Mouse (Mus musculus) heart, embryonic 16.5 days (tissue): ENCODE results near the gene Eri3. TPM values are rescaled to one million over a fixed set of nuclear protein-coding genes. Genes with fewer than 3 reads are reported as not detected.

ENCODE experiments used
- ATAC-seq: fragments of 200-750 bp; cut with Nextera tagmentation; replicated peaks from 2 replicates; pipeline ENCODE4 v1.8.0; 2017; ENCODE audit warnings: moderate number of reproducible peaks; ENCODE audit not compliant: insufficient read depth, low FRiP score; ENCODE audit errors: extremely low read depth
- H3K27ac ChIP-seq: fragments of 300-500 bp; sonication (generic); 2 replicates; pipeline ENCODE4 v1.5.1; 2014; ENCODE audit warnings: mild to moderate bottlenecking, low read length, control low read depth, moderate library complexity
- H3K27me3 ChIP-seq: fragments of 300-500 bp; sonication (generic); 2 replicates; pipeline ENCODE4 v1.6.1; 2014; ENCODE audit warnings: low read length, mixed read lengths; ENCODE audit not compliant: control insufficient read depth, insufficient read depth
- H3K36me3 ChIP-seq: fragments of 300-500 bp; sonication (generic); 2 replicates; pipeline ENCODE4 v1.6.1; 2014; ENCODE audit not compliant: control insufficient read depth, insufficient read depth
- H3K4me1 ChIP-seq: fragments of 300-500 bp; sonication (generic); 2 replicates; pipeline ENCODE4 v1.6.1; 2014; ENCODE audit warnings: low read length, mixed read lengths; ENCODE audit not compliant: control insufficient read depth, insufficient read depth
- H3K4me2 ChIP-seq: fragments of 300-500 bp; sonication (generic); 2 replicates; pipeline ENCODE4 v1.6.1; 2014; ENCODE audit warnings: low read depth, mild to moderate bottlenecking, control low read depth, low read length
- H3K4me3 ChIP-seq: fragments of 300-500 bp; sonication (generic); 2 replicates; pipeline ENCODE4 v1.5.1; 2014; ENCODE audit warnings: mild to moderate bottlenecking, control low read depth, low read length
- H3K9ac ChIP-seq: fragments of 300-500 bp; sonication (generic); 2 replicates; pipeline ENCODE4 v1.6.1; 2014; ENCODE audit warnings: low read length, control low read depth
- H3K9me3 ChIP-seq: fragments of 300-500 bp; sonication (generic); replicated peaks from 2 replicates; pipeline ENCODE4 v1.6.1; 2016; ENCODE audit warnings: low read length; ENCODE audit not compliant: control insufficient read depth
- WGBS: fragments of 180-500 bp; shearing (Covaris S2); extraction: QIAGEN DNeasy Blood & Tissue Kit; methylation state at CpG from one replicate; pipeline ENCODE4 v1.1.7; 2014; 5-methylcytosine and 5-hydroxymethylcytosine counted together
- polyA plus RNA-seq: library from polyadenylated mRNA; unstranded; fragments of >200 nt; fragmentation: Nextera tagmentation; extraction: Ambion mirVana; gene quantifications from 2 replicates; pipeline ENCODE4 v1.2.1, GENCODE M21; 2015

Eri3 gene
- polyA plus RNA-seq, 1 experiment from 2014 or later, result 93.5 TPM

- Histone ChIP-seq H3K4me3 (no peak overlapping the region), H3K27me3 (no peaks in the 10 kb centered on the region), H3K9me3 (no peaks in the 10 kb centered on the region), H3K36me3 (no peaks in the 10 kb centered on the region), H3K27ac (no peak overlapping the region), H3K4me1 (0 out of 2 replicates have a peak, but pooled peaks cover 3% of the 10 kb centered on the region), H3K4me2 (no peak overlapping the region), H3K9ac (no peak overlapping the region)
- no peak for ATAC-seq
- WGBS, result 89% methylated on average over 1 of the region's 1 CpGs
These were observed 91.6 kb downstream of the Eri3 start for GRCm38 (mm10) chr4:117641804-117642203.

GRCm38 (mm10) chr4:117645031-117645435 is 94.9 kb downstream of the Eri3 start:
- H3K27me3 ChIP-seq, result no peaks in the 10 kb centered on the region
- WGBS, result 55% methylated on average over 22 of the region's 22 CpGs
- no peak for ATAC-seq
- H3K4me3 ChIP-seq, result no peak overlapping the region
- H3K27ac ChIP-seq, result no peak overlapping the region
- H3K4me1 ChIP-seq, result 0 out of 2 replicates have a peak, but pooled peaks cover 3% of the 10 kb centered on the region
- no peak overlapping the region for H3K4me2 ChIP-seq
- no peaks in the 10 kb centered on the region; the same call in 1 of the 2 replicates for H3K36me3 ChIP-seq
- H3K9me3 ChIP-seq, result no peaks in the 10 kb centered on the region
- no peak overlapping the region for H3K9ac ChIP-seq

- Histone ChIP-seq H3K4me1 (0 out of 2 replicates have a peak, but pooled peaks cover 3% of the 10 kb centered on the region), H3K27ac (no peak overlapping the region), H3K9ac (no peak overlapping the region), H3K36me3 (peaks cover 3% of the 10 kb centered on the region), H3K27me3 (no peaks in the 10 kb centered on the region), H3K4me2 (no peak overlapping the region), H3K9me3 (no peaks in the 10 kb centered on the region), H3K4me3 (no peak overlapping the region)
- no peak for ATAC-seq
- WGBS, result 65% methylated on average over 2 of the region's 2 CpGs
These were observed 95.7 kb downstream of the Eri3 start for GRCm38 (mm10) chr4:117645859-117646258.

GRCm38 (mm10) chr4:117646496-117646895 is 96.3 kb downstream of the Eri3 start:
- no peaks in the 10 kb centered on the region for H3K9me3 ChIP-seq
- WGBS, result 50% methylated on average over 8 of the region's 8 CpGs
- ATAC-seq, result no peak
- H3K36me3 ChIP-seq, result peaks cover 3% of the 10 kb centered on the region
- H3K4me2 ChIP-seq, result no peak overlapping the region
- H3K27ac ChIP-seq, result no peak overlapping the region
- 0 out of 2 replicates have a peak, but pooled peaks cover 3% of the 10 kb centered on the region for H3K4me1 ChIP-seq
- no peak overlapping the region for H3K4me3 ChIP-seq
- no peak overlapping the region for H3K9ac ChIP-seq
- no peaks in the 10 kb centered on the region for H3K27me3 ChIP-seq

- Histone ChIP-seq H3K4me2 (no peak overlapping the region), H3K27ac (no peak overlapping the region), H3K27me3 (no peaks in the 10 kb centered on the region), H3K4me1 (0 out of 2 replicates have a peak, but pooled peaks cover 3% of the 10 kb centered on the region), H3K9ac (no peak overlapping the region), H3K9me3 (no peaks in the 10 kb centered on the region), H3K4me3 (no peak overlapping the region), H3K36me3 (peaks cover 3% of the 10 kb centered on the region)
- ATAC-seq, result no peak
- 62% methylated on average over 23 of the region's 23 CpGs for WGBS
These were observed 97.0 kb downstream of the Eri3 start for GRCm38 (mm10) chr4:117646926-117647755.

- Histone ChIP-seq H3K4me3 (no peak overlapping the region), H3K36me3 (peaks cover 3% of the 10 kb centered on the region), H3K9ac (no peak overlapping the region), H3K4me1 (peaks cover 8% of the 10 kb centered on the region; the same call in 1 of the 2 replicates), H3K27ac (no peak overlapping the region), H3K9me3 (no peaks in the 10 kb centered on the region), H3K4me2 (no peak overlapping the region), H3K27me3 (no peaks in the 10 kb centered on the region)
- no peak for ATAC-seq
- WGBS, result 68% methylated on average over 8 of the region's 8 CpGs
These were observed 101.5 kb downstream of the Eri3 start for GRCm38 (mm10) chr4:117651626-117652101.

- WGBS, result 51% methylated on average over 5 of the region's 5 CpGs
- ATAC-seq, result no peak
- no peaks in the 10 kb centered on the region for H3K27me3 ChIP-seq
These were observed 102.6 kb downstream of the Eri3 start for GRCm38 (mm10) chr4:117652727-117653126.

GRCm38 (mm10) chr4:117654016-117654702 is 104.0 kb downstream of the Eri3 start:
- 50% methylated on average over 10 of the region's 10 CpGs for WGBS
- Histone ChIP-seq H3K4me3 (no peak overlapping the region), H3K9ac (no peak overlapping the region)

More at GRCm38 (mm10) chr4:117652727-117653126, 102.6 kb downstream of the Eri3 start:
- H3K9ac ChIP-seq, result no peak overlapping the region
- H3K9me3 ChIP-seq, result no peaks in the 10 kb centered on the region
- H3K4me1 ChIP-seq, result peaks cover 7% of the 10 kb centered on the region; the same call in 1 of the 2 replicates
- H3K36me3 ChIP-seq, result peaks cover 3% of the 10 kb centered on the region
- H3K4me2 ChIP-seq, result no peak overlapping the region
- no peak overlapping the region for H3K4me3 ChIP-seq
- no peak overlapping the region for H3K27ac ChIP-seq

More at GRCm38 (mm10) chr4:117654016-117654702, 104.0 kb downstream of the Eri3 start:
- peaks cover 7% of the 10 kb centered on the region; the same call in 1 of the 2 replicates for H3K4me1 ChIP-seq
- no peak for ATAC-seq
- H3K9me3 ChIP-seq, result no peaks in the 10 kb centered on the region
- no peak overlapping the region for H3K27ac ChIP-seq
- H3K27me3 ChIP-seq, result no peaks in the 10 kb centered on the region
- peaks cover 3% of the 10 kb centered on the region; the same call in 1 of the 2 replicates for H3K36me3 ChIP-seq
- no peak overlapping the region for H3K4me2 ChIP-seq
